Mouse (Mus musculus): Measurements from ENCODE around the gene Arhgap31. TPM values are rescaled to one million over a fixed set of nuclear protein-coding genes. Genes with fewer than 3 reads are reported as not detected.
A peak's percentile ranks its signal among the peaks of the same experiment; 100 is the strongest.

Arhgap31 gene
- total RNA-seq, 2 experiments from 2014 or later = 50.0 to 50.9 TPM

GRCm38 (mm10) chr16:38571481-38571880 is 141.6 kb downstream of the Arhgap31 start:
- no peak for DNase-seq
- intact Hi-C loops (cut with DNase I) = no loop called here

- no peak for DNase-seq
- intact Hi-C loops (cut with DNase I) = no loop called here
Measured at GRCm38 (mm10) chr16:38568192-38568591, 144.9 kb downstream of the Arhgap31 start.

GRCm38 (mm10) chr16:38563516-38563915 is 149.6 kb downstream of the Arhgap31 start:
- intact Hi-C loops (cut with DNase I) = no loop called here
- no peak for DNase-seq

GRCm38 (mm10) chr16:38562968-38563327 is 150.1 kb downstream of the Arhgap31 start:
- intact Hi-C loops (cut with DNase I) = no loop called here

GRCm38 (mm10) chr16:38562131-38562967 is 150.7 kb downstream of the Arhgap31 start:
- intact Hi-C loops (cut with DNase I) = no loop called here
- peak; percentile 97 to 98 for DNase-seq

More at GRCm38 (mm10) chr16:38562968-38563327, 150.1 kb downstream of the Arhgap31 start:
- DNase-seq = no peak

GRCm38 (mm10) chr16:38558221-38558748 is 154.8 kb downstream of the Arhgap31 start, which contains the start of gene Tmem39a:
Gene Tmem39a, plus strand, starts transcription at chr16:38558698.
- DNase-seq = no peak
- intact Hi-C loops (cut with DNase I) = no loop called here

GRCm38 (mm10) chr16:38555988-38556387 is 157.1 kb downstream of the Arhgap31 start:
- no peak for DNase-seq
- intact Hi-C loops (cut with DNase I) = no loop called here

- intact Hi-C loops (cut with DNase I) = no loop called here
- peak; percentile 81 to 84 for DNase-seq
Measured at GRCm38 (mm10) chr16:38549479-38550396, 163.3 kb downstream of the Arhgap31 start, which contains the start of gene Poglut1. Gene Poglut1, minus strand, starts transcription at chr16:38550258.

Other genes starting within 250 kb of the Arhgap31 start
- 10 to 100 TPM; 62.1 to 62.6 TPM for gene Timmdc1, start 190.6 kb downstream of the Arhgap31 start, total RNA-seq (2021)
- 10 to 100 TPM; 10.9 to 11.4 TPM for gene Poglut1, start 163.0 kb downstream of the Arhgap31 start, total RNA-seq (2021)
- 10 to 100 TPM; 24.6 to 29.9 TPM for gene Tmem39a, start 154.6 kb downstream of the Arhgap31 start, total RNA-seq (2021)
- 10 to 100 TPM; 12.0 to 14.3 TPM for gene B4galt4, start 29.0 kb upstream of the Arhgap31 start, total RNA-seq (2021)
- 1 to 10 TPM; 6.7 to 8.1 TPM for gene Upk1b, start 87.1 kb upstream of the Arhgap31 start, total RNA-seq (2021)
- not detected for gene 4930435E12Rik, start 115.5 kb upstream of the Arhgap31 start, total RNA-seq (2021)
- under 1 TPM; 0.41 to 0.65 TPM for gene Igsf11, start 179.4 kb upstream of the Arhgap31 start, total RNA-seq (2021)

Data from heart, postnatal 14 days (tissue).